Mouse (Mus musculus): ENCODE data around the gene Lhx3. TPM values are rescaled to one million over a fixed set of nuclear protein-coding genes. Genes with fewer than 3 reads are reported as not detected.

Lhx3 gene
- polyA plus RNA-seq, 1 experiment from 2014 or later, result 12.0 TPM

- WGBS, result 56% methylated on average over 10 of the region's 10 CpGs
- H3K4me3 ChIP-seq, result no peak overlapping the region
- H3K9me3 ChIP-seq (replicated peaks), result no peaks in the 10 kb centered on the region
- H3K4me1 ChIP-seq, result peaks cover 31% of the 10 kb centered on the region
- H3K27me3 ChIP-seq, result no peaks in the 10 kb centered on the region
- H3K9ac ChIP-seq, result no peak overlapping the region
- peak overlapping the region; percentile 55; the same call in 1 of the 2 replicates for H3K27ac ChIP-seq
- no peak overlapping the region for H3K4me2 ChIP-seq (replicated peaks)
- no peaks in the 10 kb centered on the region for H3K36me3 ChIP-seq
- peak; percentile 62 for ATAC-seq (ENCODE audit: low FRiP score)
Measured at GRCm38 (mm10) chr2:26156191-26156977, 51.7 kb downstream of the Lhx3 start.

- Histone ChIP-seq H3K4me2 (replicated peaks) (no peak overlapping the region), H3K36me3 (no peaks in the 10 kb centered on the region), H3K4me1 (peaks cover 31% of the 10 kb centered on the region), H3K9me3 (replicated peaks) (no peaks in the 10 kb centered on the region), H3K27me3 (no peaks in the 10 kb centered on the region), H3K4me3 (no peak overlapping the region), H3K27ac (no peak overlapping the region), H3K9ac (no peak overlapping the region)
- 71% methylated on average over 3 of the region's 3 CpGs for WGBS
- no peak for ATAC-seq (ENCODE audit: low FRiP score)
Measured at GRCm38 (mm10) chr2:26155737-26156136, 52.4 kb downstream of the Lhx3 start.

- Histone ChIP-seq H3K4me2 (replicated peaks) (no peak overlapping the region), H3K27ac (no peak overlapping the region), H3K9ac (no peak overlapping the region), H3K4me1 (peaks cover 31% of the 10 kb centered on the region), H3K27me3 (no peaks in the 10 kb centered on the region), H3K36me3 (no peaks in the 10 kb centered on the region), H3K9me3 (replicated peaks) (no peaks in the 10 kb centered on the region), H3K4me3 (no peak overlapping the region)
- ATAC-seq (ENCODE audit: low FRiP score), result no peak
- 73% methylated on average over 5 of the region's 5 CpGs for WGBS
Measured at GRCm38 (mm10) chr2:26154586-26154985, 53.5 kb downstream of the Lhx3 start.

- ATAC-seq (ENCODE audit: low FRiP score), result peak; percentile 68
- Histone ChIP-seq H3K36me3 (no peaks in the 10 kb centered on the region), H3K4me1 (peaks cover 31% of the 10 kb centered on the region), H3K4me2 (replicated peaks) (no peak overlapping the region), H3K27ac (no peak overlapping the region), H3K27me3 (no peaks in the 10 kb centered on the region), H3K9me3 (replicated peaks) (no peaks in the 10 kb centered on the region), H3K9ac (0 out of 2 replicates have a peak overlapping the region, but pooled peaks have one; percentile 29), H3K4me3 (no peak overlapping the region)
- 14% methylated on average over 4 of the region's 4 CpGs for WGBS
Measured at GRCm38 (mm10) chr2:26153909-26154340, 54.2 kb downstream of the Lhx3 start.

GRCm38 (mm10) chr2:26153295-26153694 is 54.8 kb downstream of the Lhx3 start:
- H3K27me3 ChIP-seq, result no peaks in the 10 kb centered on the region
- 30% methylated on average over 4 of the region's 4 CpGs for WGBS
- no peak for ATAC-seq (ENCODE audit: low FRiP score)
- peaks cover 31% of the 10 kb centered on the region for H3K4me1 ChIP-seq
- no peak overlapping the region for H3K4me3 ChIP-seq
- H3K27ac ChIP-seq, result no peak overlapping the region
- no peaks in the 10 kb centered on the region for H3K9me3 ChIP-seq (replicated peaks)
- H3K36me3 ChIP-seq, result no peaks in the 10 kb centered on the region
- H3K9ac ChIP-seq, result no peak overlapping the region
- H3K4me2 ChIP-seq (replicated peaks), result no peak overlapping the region

Other genes starting within 250 kb of the Lhx3 start
- 85.5 and 92.7 TPM in 2 replicates for gene Camsap1, start 225.0 kb downstream of the Lhx3 start, polyA plus RNA-seq (2016; fragmentation: Nextera tagmentation; extraction: Ambion mirVana)
- gene Ubac1, start 186.5 kb downstream of the Lhx3 start, polyA plus RNA-seq (2016; fragmentation: Nextera tagmentation; extraction: Ambion mirVana), result 98.4 and 102 TPM in 2 replicates
- gene Nacc2, start 85.1 kb downstream of the Lhx3 start, polyA plus RNA-seq (2016; fragmentation: Nextera tagmentation; extraction: Ambion mirVana), result 12.6 and 15.0 TPM in 2 replicates
- 19.6 and 20.3 TPM in 2 replicates for gene Qsox2, start 29.2 kb upstream of the Lhx3 start, polyA plus RNA-seq (2016; fragmentation: Nextera tagmentation; extraction: Ambion mirVana)
- gene Ccdc187, start 86.3 kb upstream of the Lhx3 start, polyA plus RNA-seq (2016; fragmentation: Nextera tagmentation; extraction: Ambion mirVana), result 0.31 and 0.37 TPM in 2 replicates
- 125 and 133 TPM in 2 replicates for gene Gpsm1, start 107.2 kb upstream of the Lhx3 start, polyA plus RNA-seq (2016; fragmentation: Nextera tagmentation; extraction: Ambion mirVana)
- 33.2 and 34.7 TPM in 2 replicates for gene Dnlz, start 143.8 kb upstream of the Lhx3 start, polyA plus RNA-seq (2016; fragmentation: Nextera tagmentation; extraction: Ambion mirVana)
- 0.78 and 1.1 TPM in 2 replicates for gene Card9, start 152.6 kb upstream of the Lhx3 start, polyA plus RNA-seq (2016; fragmentation: Nextera tagmentation; extraction: Ambion mirVana)
- gene Snapc4, start 172.4 kb upstream of the Lhx3 start, polyA plus RNA-seq (2016; fragmentation: Nextera tagmentation; extraction: Ambion mirVana), result 36.2 and 37.3 TPM in 2 replicates
- 179 and 188 TPM in 2 replicates for gene Entr1, start 181.0 kb upstream of the Lhx3 start, polyA plus RNA-seq (2016; fragmentation: Nextera tagmentation; extraction: Ambion mirVana)
- 107 and 110 TPM in 2 replicates for gene Pmpca, start 181.1 kb upstream of the Lhx3 start, polyA plus RNA-seq (2016; fragmentation: Nextera tagmentation; extraction: Ambion mirVana)
- 31.4 and 35.4 TPM in 2 replicates for gene Inpp5e, start 200.9 kb upstream of the Lhx3 start, polyA plus RNA-seq (2016; fragmentation: Nextera tagmentation; extraction: Ambion mirVana)
- 32.3 and 35.3 TPM in 2 replicates for gene Sec16a, start 236.9 kb upstream of the Lhx3 start, polyA plus RNA-seq (2016; fragmentation: Nextera tagmentation; extraction: Ambion mirVana)